Mouse (Mus musculus): ENCODE results near the gene Gm19426. TPM values are rescaled to one million over a fixed set of nuclear protein-coding genes. Genes with fewer than 3 reads are reported as not detected.
A peak's percentile ranks its signal among the peaks of the same experiment; 100 is the strongest.

Gm19426 gene
- polyA plus RNA-seq, 1 experiment from 2014 or later = 4.4 TPM

GRCm38 (mm10) chr2:84711898-84712297, 31.6 kb downstream of the Gm19426 start:
- Histone ChIP-seq H3K27me3 (ENCODE audit: control insufficient read depth, insufficient read depth, low read length) (no peaks in the 10 kb centered on the region), H3K4me3 (ENCODE audit: control insufficient read depth in 1 of 2, insufficient read depth in 1 of 2, low read depth in 1 of 2, low read length in 2 of 2) (no peak overlapping the region), H3K4me1 (ENCODE audit: control insufficient read depth in 2 of 2, insufficient read depth in 2 of 2, low read length in 2 of 2) (peaks cover 0 to 15% of the 10 kb centered on the region in 2 experiments; a peak in 2 of 4 replicates), H3K9ac (ENCODE audit: low read length) (no peak overlapping the region), H3K27ac (replicated peaks in 1 of 2; ENCODE audit: control insufficient read depth in 1 of 2, insufficient read depth in 1 of 2, low read depth in 2 of 2, low read length in 2 of 2) (no peak overlapping the region), H3K4me2 (ENCODE audit: low read length) (no peak overlapping the region), H3K36me3 (ENCODE audit: control insufficient read depth, insufficient read depth, low read length) (peaks cover 46% of the 10 kb centered on the region), H3K9me3 (ENCODE audit: control insufficient read depth, low read length) (no peaks in the 10 kb centered on the region)
- 90% methylated on average over 2 of the region's 2 CpGs for WGBS
- ATAC-seq (ENCODE audit: insufficient number of reproducible peaks, insufficient read depth, low FRiP score, low read depth) = no peak

DNA sequence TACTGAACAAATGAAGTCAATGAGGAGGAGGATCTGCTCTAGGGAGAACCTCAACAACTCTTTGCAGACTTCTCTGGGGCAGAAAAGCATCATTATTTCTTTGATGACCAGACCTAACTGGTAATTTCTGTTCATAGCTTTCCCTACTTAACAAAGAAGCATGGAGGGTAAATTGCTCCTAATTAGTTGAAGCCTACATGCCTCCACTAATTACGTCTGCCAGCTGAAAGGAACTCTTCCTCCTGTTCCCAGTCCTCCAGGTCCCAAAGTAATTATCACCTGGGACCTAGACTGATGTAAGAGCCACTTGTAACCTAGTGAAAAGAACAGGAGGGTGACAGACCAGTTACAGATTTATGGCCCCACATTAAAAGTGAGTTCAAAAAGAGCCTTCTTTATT, 35.9 kb downstream of the Gm19426 start:
- Histone ChIP-seq H3K4me3 (ENCODE audit: control insufficient read depth in 1 of 2, insufficient read depth in 1 of 2, low read depth in 1 of 2, low read length in 2 of 2) (no peak overlapping the region), H3K27me3 (ENCODE audit: control insufficient read depth, insufficient read depth, low read length) (no peaks in the 10 kb centered on the region), H3K36me3 (ENCODE audit: control insufficient read depth, insufficient read depth, low read length) (peaks cover 88% of the 10 kb centered on the region), H3K9me3 (ENCODE audit: control insufficient read depth, low read length) (no peaks in the 10 kb centered on the region), H3K4me2 (ENCODE audit: low read length) (no peak overlapping the region), H3K27ac (replicated peaks in 1 of 2; ENCODE audit: control insufficient read depth in 1 of 2, insufficient read depth in 1 of 2, low read depth in 2 of 2, low read length in 2 of 2) (no peak overlapping the region), H3K9ac (ENCODE audit: low read length) (no peak overlapping the region), H3K4me1 (ENCODE audit: control insufficient read depth in 2 of 2, insufficient read depth in 2 of 2, low read length in 2 of 2) (no peaks in the 10 kb centered on the region)
- 73% methylated on average over 1 of the region's 1 CpGs for whole genome bisulfite sequencing
- no peak for ATAC-seq (ENCODE audit: insufficient number of reproducible peaks, insufficient read depth, low FRiP score, low read depth)

GRCm38 (mm10) chr2:84705295-84705694, 38.2 kb downstream of the Gm19426 start:
- 88% methylated on average over 1 of the region's 1 CpGs for WGBS
- Histone ChIP-seq H3K9ac (ENCODE audit: low read length) (no peak overlapping the region), H3K27ac (replicated peaks in 1 of 2; ENCODE audit: control insufficient read depth in 1 of 2, insufficient read depth in 1 of 2, low read depth in 2 of 2, low read length in 2 of 2) (no peak overlapping the region), H3K9me3 (ENCODE audit: control insufficient read depth, low read length) (no peaks in the 10 kb centered on the region), H3K27me3 (ENCODE audit: control insufficient read depth, insufficient read depth, low read length) (no peaks in the 10 kb centered on the region), H3K36me3 (ENCODE audit: control insufficient read depth, insufficient read depth, low read length) (peaks cover 93% of the 10 kb centered on the region), H3K4me1 (ENCODE audit: control insufficient read depth in 2 of 2, insufficient read depth in 2 of 2, low read length in 2 of 2) (no peaks in the 10 kb centered on the region), H3K4me3 (ENCODE audit: control insufficient read depth in 1 of 2, insufficient read depth in 1 of 2, low read depth in 1 of 2, low read length in 2 of 2) (no peak overlapping the region), H3K4me2 (ENCODE audit: low read length) (no peak overlapping the region)
- ATAC-seq (ENCODE audit: insufficient number of reproducible peaks, insufficient read depth, low FRiP score, low read depth) = no peak

- H3K36me3 ChIP-seq (ENCODE audit: control insufficient read depth, insufficient read depth, low read length) = peaks cover 88% of the 10 kb centered on the region
- no peaks in the 10 kb centered on the region for H3K4me1 ChIP-seq (ENCODE audit: control insufficient read depth in 2 of 2, insufficient read depth in 2 of 2, low read length in 2 of 2)
- H3K27me3 ChIP-seq (ENCODE audit: control insufficient read depth, insufficient read depth, low read length) = no peaks in the 10 kb centered on the region
- H3K27ac ChIP-seq (replicated peaks in 1 of 2; ENCODE audit: control insufficient read depth in 1 of 2, insufficient read depth in 1 of 2, low read depth in 2 of 2, low read length in 2 of 2) = no peak overlapping the region
- no peak overlapping the region for H3K4me3 ChIP-seq (ENCODE audit: control insufficient read depth in 1 of 2, insufficient read depth in 1 of 2, low read depth in 1 of 2, low read length in 2 of 2)
- no peaks in the 10 kb centered on the region for H3K9me3 ChIP-seq (ENCODE audit: control insufficient read depth, low read length)
- 79% methylated on average over 5 of the region's 5 CpGs for WGBS
- H3K9ac ChIP-seq (ENCODE audit: low read length) = no peak overlapping the region
- ATAC-seq (ENCODE audit: insufficient number of reproducible peaks, insufficient read depth, low FRiP score, low read depth) = no peak
- no peak overlapping the region for H3K4me2 ChIP-seq (ENCODE audit: low read length)
Measured at GRCm38 (mm10) chr2:84704329-84704728, 39.1 kb downstream of the Gm19426 start.

- peaks cover 85% of the 10 kb centered on the region for H3K36me3 ChIP-seq (ENCODE audit: control insufficient read depth, insufficient read depth, low read length)
- no peak overlapping the region for H3K27ac ChIP-seq (replicated peaks in 1 of 2; ENCODE audit: control insufficient read depth in 1 of 2, insufficient read depth in 1 of 2, low read depth in 2 of 2, low read length in 2 of 2)
- no peak overlapping the region for H3K9ac ChIP-seq (ENCODE audit: low read length)
- H3K27me3 ChIP-seq (ENCODE audit: control insufficient read depth, insufficient read depth, low read length) = no peaks in the 10 kb centered on the region
- no peak overlapping the region for H3K4me2 ChIP-seq (ENCODE audit: low read length)
- no peaks in the 10 kb centered on the region for H3K9me3 ChIP-seq (ENCODE audit: control insufficient read depth, low read length)
- 79% methylated on average over 1 of the region's 1 CpGs for WGBS
- H3K4me1 ChIP-seq (ENCODE audit: control insufficient read depth in 2 of 2, insufficient read depth in 2 of 2, low read length in 2 of 2) = no peaks in the 10 kb centered on the region
- H3K4me3 ChIP-seq (ENCODE audit: control insufficient read depth in 1 of 2, insufficient read depth in 1 of 2, low read depth in 1 of 2, low read length in 2 of 2) = no peak overlapping the region
- no peak for ATAC-seq (ENCODE audit: insufficient number of reproducible peaks, insufficient read depth, low FRiP score, low read depth)
Measured at GRCm38 (mm10) chr2:84703497-84703896, 40.0 kb downstream of the Gm19426 start.

- H3K36me3 ChIP-seq (ENCODE audit: control insufficient read depth, insufficient read depth, low read length) = peaks cover 84% of the 10 kb centered on the region
- H3K4me2 ChIP-seq (ENCODE audit: low read length) = no peak overlapping the region
- no peaks in the 10 kb centered on the region for H3K9me3 ChIP-seq (ENCODE audit: control insufficient read depth, low read length)
- 87% methylated on average over 5 of the region's 5 CpGs for WGBS
- no peak overlapping the region for H3K9ac ChIP-seq (ENCODE audit: low read length)
- no peaks in the 10 kb centered on the region for H3K4me1 ChIP-seq (ENCODE audit: control insufficient read depth in 2 of 2, insufficient read depth in 2 of 2, low read length in 2 of 2)
- no peaks in the 10 kb centered on the region for H3K27me3 ChIP-seq (ENCODE audit: control insufficient read depth, insufficient read depth, low read length)
- H3K27ac ChIP-seq (replicated peaks in 1 of 2; ENCODE audit: control insufficient read depth in 1 of 2, insufficient read depth in 1 of 2, low read depth in 2 of 2, low read length in 2 of 2) = no peak overlapping the region
- H3K4me3 ChIP-seq (ENCODE audit: control insufficient read depth in 1 of 2, insufficient read depth in 1 of 2, low read depth in 1 of 2, low read length in 2 of 2) = no peak overlapping the region
- ATAC-seq (ENCODE audit: insufficient number of reproducible peaks, insufficient read depth, low FRiP score, low read depth) = no peak
Measured at GRCm38 (mm10) chr2:84695007-84695695, 48.3 kb downstream of the Gm19426 start.

MicroRNA genes within 50 kb of the gene (microRNA counts, 519-probe panel; counts per million panel counts)
- microRNA mmu-miR-130a = 8,460 counts per million, percentile 98 among the panel's probes with 10 or more counts

Small RNAs within 50 kb of the gene (microRNA-seq; reads per million reads assigned to microRNA genes)
- 20,941 reads per million, percentile 97 among the genes with 10 or more reads in this experiment for gene Mir130a

Other genes starting within 250 kb of the Gm19426 start
- gene Ctnnd1, start 92.9 kb downstream of the Gm19426 start, polyA plus RNA-seq (2014; fragmentation: Nextera tagmentation; extraction: Ambion mirVana) = 65.2 and 68.5 TPM in 2 replicates
- 0.11 and 0.15 TPM in 2 replicates for gene Btbd18, start 84.6 kb downstream of the Gm19426 start, polyA plus RNA-seq (2014; fragmentation: Nextera tagmentation; extraction: Ambion mirVana)
- 248 and 271 TPM in 2 replicates for gene Selenoh, start 72.9 kb downstream of the Gm19426 start, polyA plus RNA-seq (2014; fragmentation: Nextera tagmentation; extraction: Ambion mirVana)
- gene Gm28635, start 65.6 kb downstream of the Gm19426 start, polyA plus RNA-seq (2014; fragmentation: Nextera tagmentation; extraction: Ambion mirVana) = not detected in 2 replicates
- 26.6 and 28.2 TPM in 2 replicates for gene Med19, start 65.3 kb downstream of the Gm19426 start, polyA plus RNA-seq (2014; fragmentation: Nextera tagmentation; extraction: Ambion mirVana)
- gene Tmx2, start 64.5 kb downstream of the Gm19426 start, polyA plus RNA-seq (2014; fragmentation: Nextera tagmentation; extraction: Ambion mirVana) = 161 and 193 TPM in 2 replicates
- 26.4 and 27.1 TPM in 2 replicates for gene Zdhhc5, start 28.5 kb downstream of the Gm19426 start, polyA plus RNA-seq (2014; fragmentation: Nextera tagmentation; extraction: Ambion mirVana)
- 14.3 and 16.9 TPM in 2 replicates for gene Clp1, start 16.3 kb downstream of the Gm19426 start, polyA plus RNA-seq (2014; fragmentation: Nextera tagmentation; extraction: Ambion mirVana)
- 3.5 and 4.5 TPM in 2 replicates for gene Ypel4, start 9.6 kb downstream of the Gm19426 start, polyA plus RNA-seq (2014; fragmentation: Nextera tagmentation; extraction: Ambion mirVana)
- 37.9 and 46.6 TPM in 2 replicates for gene Serping1, start 31.8 kb upstream of the Gm19426 start, polyA plus RNA-seq (2014; fragmentation: Nextera tagmentation; extraction: Ambion mirVana)
- gene Ube2l6, start 55.2 kb upstream of the Gm19426 start, polyA plus RNA-seq (2014; fragmentation: Nextera tagmentation; extraction: Ambion mirVana) = 59.4 and 82.6 TPM in 2 replicates
- gene Smtnl1, start 79.0 kb upstream of the Gm19426 start, polyA plus RNA-seq (2014; fragmentation: Nextera tagmentation; extraction: Ambion mirVana) = 0.11 and 0.19 TPM in 2 replicates
- gene Timm10, start 83.3 kb upstream of the Gm19426 start, polyA plus RNA-seq (2014; fragmentation: Nextera tagmentation; extraction: Ambion mirVana) = 90.3 and 94.1 TPM in 2 replicates
- 9.2 and 10.5 TPM in 2 replicates for gene Slc43a1, start 95.2 kb upstream of the Gm19426 start, polyA plus RNA-seq (2014; fragmentation: Nextera tagmentation; extraction: Ambion mirVana)
- gene Rtn4rl2, start 143.1 kb upstream of the Gm19426 start, polyA plus RNA-seq (2014; fragmentation: Nextera tagmentation; extraction: Ambion mirVana) = 2.2 TPM in 2 replicates
- gene Slc43a3, start 192.9 kb upstream of the Gm19426 start, polyA plus RNA-seq (2014; fragmentation: Nextera tagmentation; extraction: Ambion mirVana) = 33.7 and 34.2 TPM in 2 replicates
- gene Prg2, start 236.8 kb upstream of the Gm19426 start, polyA plus RNA-seq (2014; fragmentation: Nextera tagmentation; extraction: Ambion mirVana) = 0.58 TPM in 1 of 2 replicates, not detected in the other
- not detected in 2 replicates for gene Prg3, start 244.6 kb upstream of the Gm19426 start, polyA plus RNA-seq (2014; fragmentation: Nextera tagmentation; extraction: Ambion mirVana)

Data from heart, embryonic 14.5 days (tissue).